Mouse (Mus musculus) myocyte (in vitro differentiated cells): ENCODE results near the gene Oas3.

Experiments
- MYOD1 ChIP-seq, 3 experiments: IDR thresholded peaks; one replicate each; pipeline ENCODE4 v1.6.1; 2011; ENCODE audit warnings: control low read depth in 2 of 3, low read depth in 2 of 3, mild to moderate bottlenecking in 2 of 3, moderate library complexity in 1 of 3; ENCODE audit not compliant: insufficient read length in 2 of 3, control insufficient read depth in 1 of 3
- POLR2A ChIP-seq: IDR thresholded peaks from one replicate; pipeline ENCODE4 v1.6.1; 2011; ENCODE audit warnings: low read depth, mild to moderate bottlenecking, control low read depth, moderate library complexity; ENCODE audit not compliant: insufficient read length
- POLR2AphosphoS2 ChIP-seq: IDR thresholded peaks from one replicate; pipeline ENCODE4 v1.6.1; 2011; ENCODE audit warnings: low read depth, control low read depth; ENCODE audit not compliant: insufficient read length
- TCF12 ChIP-seq: IDR thresholded peaks from one replicate; pipeline ENCODE4 v1.6.1; 2011; ENCODE audit warnings: mild to moderate bottlenecking, control low read depth; ENCODE audit not compliant: poor library complexity, insufficient read depth, severe bottlenecking
- TCF3 ChIP-seq: IDR thresholded peaks from one replicate; pipeline ENCODE4 v1.6.1; 2011; ENCODE audit warnings: low read depth, control low read depth; ENCODE audit not compliant: insufficient read length

GRCm38 (mm10) chr5:120717136-120717535 lies 60.3 kb downstream of the Oas3 start:
- TF ChIP-seq POLR2A, result no peak
- no peak for TF ChIP-seq MYOD1 (IDR thresholded peaks at IDR 0.05; ENCODE audit: control insufficient read depth in 1 of 3, insufficient read length in 2 of 3, low read depth in 2 of 3)
- TF ChIP-seq TCF12, result no peak
- TF ChIP-seq POLR2AphosphoS2, result no peak
- no peak for TF ChIP-seq TCF3
